Mouse (Mus musculus) E14TG2a.4 (cell line): ENCODE measurements around the gene Sparc.
A peak's percentile ranks its signal among the peaks of the same experiment; 100 is the strongest.

Experiments used
- H3K27me3 ChIP-seq: 2 replicates; pipeline ENCODE4 v1.6.1; 2014; ENCODE audit warnings: low read length, control low read depth; ENCODE audit not compliant: insufficient read depth
- H3K36me3 ChIP-seq: 2 replicates; pipeline ENCODE4 v1.6.1; 2014; ENCODE audit warnings: low read length, control low read depth; ENCODE audit not compliant: insufficient read depth
- H3K4me1 ChIP-seq: replicated peaks from 2 replicates; pipeline ENCODE4 v1.6.1; 2014; ENCODE audit warnings: low read depth, low read length, control low read depth
- H3K4me3 ChIP-seq: replicated peaks from 2 replicates; pipeline ENCODE4 v1.5.1; 2014; ENCODE audit warnings: mild to moderate bottlenecking, low read length
- H3K9me3 ChIP-seq: 2 replicates; pipeline ENCODE4 v1.6.1; 2014; ENCODE audit warnings: low read length, control low read depth
- CTCF ChIP-seq: conservative IDR thresholded peaks from 2 replicates; pipeline ENCODE4 v1.5.1; 2014; ENCODE audit warnings: low read length
- NANOG ChIP-seq: IDR thresholded peaks from 2 replicates; pipeline ENCODE4 v1.6.1; 2014; ENCODE audit warnings: borderline replicate concordance, low read length, mixed read lengths
- POU5F1 ChIP-seq: IDR thresholded peaks from 2 replicates; pipeline ENCODE4 v1.6.1; 2014; ENCODE audit warnings: low read length, borderline replicate concordance

Gene Sparc

DNA sequence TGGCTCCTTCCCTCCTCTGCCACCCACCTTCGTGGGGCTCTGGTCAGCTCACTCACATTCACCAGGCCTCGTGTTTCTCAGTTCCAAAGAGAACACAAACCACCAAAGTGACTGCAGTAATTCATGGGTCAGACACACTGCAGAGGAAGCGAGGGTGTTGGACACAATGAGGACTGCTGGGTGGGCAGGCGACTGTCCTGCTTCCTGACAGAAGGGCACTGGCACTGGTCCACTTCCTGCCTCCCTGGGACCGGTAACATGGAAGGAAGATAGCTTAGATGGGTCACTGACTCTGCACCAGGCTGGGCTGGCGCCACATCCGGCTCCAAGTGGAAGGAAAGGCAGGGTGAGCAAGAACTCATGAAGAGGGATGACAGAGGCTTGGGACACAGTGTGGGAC, 26.5 kb upstream of the Sparc start:
- Histone ChIP-seq H3K9me3 (no peaks in the 10 kb centered on the region), H3K4me1 (peaks cover 76% of the 10 kb centered on the region), H3K27me3 (no peaks in the 10 kb centered on the region), H3K4me3 (peak overlapping the region; percentile 21; the same call in 1 of the 2 replicates), H3K36me3 (peaks cover 96% of the 10 kb centered on the region)
- no peak for TF ChIP-seq NANOG
- no peak for TF ChIP-seq POU5F1

GRCm38 (mm10) chr11:55446579-55446978, 23.6 kb upstream of the Sparc start:
- no peaks in the 10 kb centered on the region for H3K9me3 ChIP-seq
- H3K36me3 ChIP-seq: peaks cover 78% of the 10 kb centered on the region
- H3K4me3 ChIP-seq: no peak overlapping the region
- peaks cover 78% of the 10 kb centered on the region for H3K4me1 ChIP-seq
- no peaks in the 10 kb centered on the region for H3K27me3 ChIP-seq
- TF ChIP-seq NANOG (no peak), CTCF (peak; percentile 85), POU5F1 (no peak)

DNA sequence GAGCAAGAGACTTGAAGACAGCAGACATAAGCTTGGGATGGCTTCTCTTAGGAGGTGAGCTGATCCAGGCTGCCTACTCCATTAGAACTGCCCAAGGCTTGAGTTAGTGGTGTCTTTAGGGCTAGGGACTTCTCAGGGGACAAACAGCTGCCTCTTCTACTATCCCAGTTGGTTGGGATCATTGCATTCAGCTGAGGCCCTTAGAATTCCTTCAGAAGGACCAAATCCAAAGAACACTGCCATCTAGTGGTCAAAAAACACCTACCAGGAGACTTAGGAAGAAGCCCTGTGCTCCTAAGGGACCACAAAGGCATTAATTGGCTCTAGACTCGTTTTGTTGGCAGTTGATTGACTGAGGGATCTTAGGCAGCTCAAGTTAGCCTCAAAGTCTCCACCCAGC, 21.8 kb upstream of the Sparc start:
- Histone ChIP-seq H3K9me3 (no peaks in the 10 kb centered on the region), H3K4me3 (no peak overlapping the region), H3K27me3 (no peaks in the 10 kb centered on the region), H3K36me3 (peaks cover 61% of the 10 kb centered on the region), H3K4me1 (peaks cover 77% of the 10 kb centered on the region)
- TF ChIP-seq POU5F1 (no peak), CTCF (peak; percentile 77), NANOG (no peak)

- Histone ChIP-seq H3K27me3 (no peaks in the 10 kb centered on the region), H3K4me1 (peaks cover 84% of the 10 kb centered on the region), H3K4me3 (0 out of 2 replicates have a peak overlapping the region, but pooled peaks have one; percentile 3), H3K36me3 (peaks cover 13% of the 10 kb centered on the region), H3K9me3 (no peaks in the 10 kb centered on the region)
- TF ChIP-seq CTCF (no peak), POU5F1 (no peak), NANOG (no peak)
Observed at GRCm38 (mm10) chr11:55439718-55440117, 16.7 kb upstream of the Sparc start.

GRCm38 (mm10) chr11:55438031-55438430, 15.0 kb upstream of the Sparc start:
- TF ChIP-seq CTCF (no peak), NANOG (no peak), POU5F1 (no peak)
- H3K4me1 ChIP-seq: peaks cover 67% of the 10 kb centered on the region
- no peaks in the 10 kb centered on the region for H3K9me3 ChIP-seq
- 0 out of 2 replicates have a peak overlapping the region, but pooled peaks have one; percentile 2 for H3K4me3 ChIP-seq
- no peaks in the 10 kb centered on the region for H3K27me3 ChIP-seq
- no peaks in the 10 kb centered on the region for H3K36me3 ChIP-seq

GRCm38 (mm10) chr11:55436089-55436488, 13.1 kb upstream of the Sparc start:
- TF ChIP-seq POU5F1 (no peak), NANOG (no peak), CTCF (no peak)
- H3K27me3 ChIP-seq: no peaks in the 10 kb centered on the region
- no peaks in the 10 kb centered on the region for H3K36me3 ChIP-seq
- no peak overlapping the region for H3K4me3 ChIP-seq
- H3K9me3 ChIP-seq: no peaks in the 10 kb centered on the region
- peaks cover 48% of the 10 kb centered on the region for H3K4me1 ChIP-seq

- H3K4me1 ChIP-seq: peaks cover 40% of the 10 kb centered on the region
- no peaks in the 10 kb centered on the region for H3K36me3 ChIP-seq
- no peaks in the 10 kb centered on the region for H3K27me3 ChIP-seq
- no peak overlapping the region for H3K4me3 ChIP-seq
- no peak for TF ChIP-seq POU5F1
- TF ChIP-seq CTCF: no peak
- TF ChIP-seq NANOG: no peak
- no peaks in the 10 kb centered on the region for H3K9me3 ChIP-seq
Observed at GRCm38 (mm10) chr11:55432981-55433380, 10.0 kb upstream of the Sparc start.

DNA sequence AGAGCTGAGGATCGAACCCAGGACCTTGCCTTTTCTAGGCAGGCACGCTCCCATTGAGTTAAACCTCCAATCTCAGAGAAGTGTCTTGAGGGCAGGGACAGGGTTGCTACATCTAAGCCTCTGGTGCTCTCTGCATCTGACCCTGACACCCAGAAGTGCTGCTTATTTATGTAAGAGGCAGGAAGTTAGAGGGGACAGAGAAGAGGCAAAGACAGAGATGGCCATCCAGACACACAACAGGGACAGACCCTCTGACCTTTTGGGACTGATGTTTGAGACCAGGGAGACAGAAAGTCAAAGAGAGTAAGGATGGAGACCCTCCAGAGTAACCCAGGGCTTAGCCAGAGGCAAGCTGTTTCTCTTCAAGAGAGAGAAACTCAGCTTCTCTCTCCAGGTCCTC, 7.0 kb upstream of the Sparc start:
- Histone ChIP-seq H3K9me3 (no peaks in the 10 kb centered on the region), H3K4me1 (peaks cover 41% of the 10 kb centered on the region), H3K36me3 (no peaks in the 10 kb centered on the region), H3K27me3 (0 out of 2 replicates have a peak, but pooled peaks cover 3% of the 10 kb centered on the region), H3K4me3 (no peak overlapping the region)
- no peak for TF ChIP-seq NANOG
- TF ChIP-seq CTCF: no peak
- TF ChIP-seq POU5F1: no peak
